Mouse (Mus musculus) liver, postnatal 0 days (tissue): Measurements from ENCODE around the gene Srbd1. TPM values are rescaled to one million over a fixed set of nuclear protein-coding genes. Genes with fewer than 3 reads are reported as not detected.

Experiments used
- ATAC-seq: fragments of 200-750 bp; cut with Nextera tagmentation; 2 replicates; pipeline ENCODE4 v1.8.0; 2017; ENCODE audit warnings: mild to moderate bottlenecking, moderate library complexity
- DNase-seq: peaks from one replicate; pipeline ENCODE4 v3.0.0-alpha.2; 2016
- H3K27ac ChIP-seq: fragments of 300-500 bp; sonication (generic); 2 replicates; pipeline ENCODE4 v1.5.1; 2014; ENCODE audit warnings: antibody characterized with exemption, moderate library complexity, mild to moderate bottlenecking, low read depth
- H3K27me3 ChIP-seq: fragments of 300-500 bp; sonication (generic); 2 replicates; pipeline ENCODE4 v1.6.1; 2014; ENCODE audit warnings: low read length, control low read depth, mixed read lengths; ENCODE audit not compliant: insufficient read depth
- H3K36me3 ChIP-seq: fragments of 300-500 bp; sonication (generic); replicated peaks from 2 replicates; pipeline ENCODE4 v1.6.1; 2014; ENCODE audit warnings: mild to moderate bottlenecking, control low read depth, low read length, moderate library complexity, mixed read lengths; ENCODE audit not compliant: insufficient read depth
- H3K4me1 ChIP-seq: fragments of 300-500 bp; sonication (generic); 2 replicates; pipeline ENCODE4 v1.6.1; 2014; ENCODE audit warnings: antibody characterized with exemption, mild to moderate bottlenecking, control low read depth; ENCODE audit not compliant: insufficient read depth
- H3K4me2 ChIP-seq: fragments of 300-500 bp; sonication (generic); 2 replicates; pipeline ENCODE4 v1.6.1; 2014; ENCODE audit warnings: low read depth, mild to moderate bottlenecking, low read length, moderate library complexity, mixed read lengths
- H3K4me3 ChIP-seq: fragments of 300-500 bp; sonication (generic); 2 replicates; pipeline ENCODE4 v1.5.1; 2014; ENCODE audit warnings: low read depth, low read length
- H3K9ac ChIP-seq: fragments of 300-500 bp; sonication (generic); replicated peaks from 2 replicates; pipeline ENCODE4 v1.6.1; 2014; ENCODE audit warnings: mild to moderate bottlenecking, moderate library complexity
- H3K9me3 ChIP-seq: fragments of 300-500 bp; sonication (generic); 2 replicates; pipeline ENCODE4 v1.6.1; 2016; ENCODE audit warnings: mild to moderate bottlenecking, control low read depth, low read length, mixed read lengths
- CTCF ChIP-seq: sonication (generic); IDR thresholded peaks from 2 replicates; pipeline ENCODE4 v1.5.1; 2016; ENCODE audit warnings: antibody characterized with exemption, low read depth
- EP300 ChIP-seq: IDR thresholded peaks from 2 replicates; pipeline ENCODE4 v1.6.1; 2016; ENCODE audit warnings: antibody characterized with exemption, low read depth, mild to moderate bottlenecking
- WGBS: fragments of 180-500 bp; shearing (Covaris S2); extraction: QIAGEN DNeasy Blood & Tissue Kit; methylation state at CpG from one replicate; pipeline ENCODE4 v1.1.7; 2014; ENCODE audit not compliant: insufficient replicate concordance; 5-methylcytosine and 5-hydroxymethylcytosine counted together
- polyA plus RNA-seq: library from polyadenylated mRNA; unstranded; fragments of >200 nt; fragmentation: Nextera tagmentation; extraction: Ambion mirVana; gene quantifications from 2 replicates; pipeline ENCODE4 v1.2.1, GENCODE M21; 2015

Srbd1 gene
- polyA plus RNA-seq, 1 experiment from 2014 or later: 3.9 TPM

DNA sequence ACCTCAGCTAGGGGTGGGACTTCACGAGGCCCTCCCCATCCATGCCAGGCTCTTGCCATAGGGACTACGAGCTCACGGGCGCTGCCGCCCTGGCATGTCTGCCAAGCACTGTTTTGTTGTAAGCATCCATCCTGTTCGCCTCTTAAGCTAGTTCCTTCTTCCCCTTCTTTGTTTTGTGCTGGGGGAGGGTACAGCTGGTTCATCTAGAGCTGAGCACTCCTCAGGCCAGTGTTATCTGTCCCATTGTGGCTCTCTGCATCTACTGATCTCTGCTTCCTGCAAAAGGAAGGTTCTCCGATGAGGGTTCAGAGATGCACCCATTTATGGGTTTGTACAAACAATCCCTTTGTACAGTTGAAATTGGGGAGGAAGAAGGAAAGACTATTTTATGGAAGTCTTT lies 31.7 kb upstream of the Srbd1 start:
- Histone ChIP-seq H3K27me3 (no peaks in the 10 kb centered on the region), H3K4me2 (no peak overlapping the region), H3K4me3 (no peak overlapping the region), H3K9me3 (no peaks in the 10 kb centered on the region), H3K9ac (no peak overlapping the region), H3K4me1 (no peaks in the 10 kb centered on the region), H3K27ac (no peak overlapping the region), H3K36me3 (no peaks in the 10 kb centered on the region)
- TF ChIP-seq EP300 (no peak), CTCF (no peak)
- ATAC-seq: no peak
- no peak for DNase-seq
- 55% methylated on average over 7 of the region's 7 CpGs for WGBS

DNA sequence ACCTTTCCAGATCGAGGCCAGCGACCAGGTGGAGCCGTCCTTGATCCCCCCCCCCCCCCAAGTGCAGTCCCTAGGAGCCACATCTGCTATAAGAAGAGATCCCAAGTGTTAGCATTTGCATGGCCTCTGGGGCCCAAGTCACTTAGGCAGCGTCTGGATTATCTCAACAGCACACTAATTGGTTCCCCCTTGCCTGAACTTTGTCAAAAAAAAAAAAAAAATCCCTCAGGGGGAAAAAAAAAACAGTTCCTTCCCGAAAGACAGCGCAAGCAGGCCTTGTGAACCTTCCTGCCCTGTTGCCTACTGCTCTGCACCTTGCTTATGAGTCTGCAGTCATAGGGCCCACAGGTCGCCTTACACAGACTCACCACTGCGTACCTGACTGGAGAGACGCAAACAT lies 30.5 kb upstream of the Srbd1 start:
- no peak overlapping the region for H3K4me2 ChIP-seq
- TF ChIP-seq CTCF (no peak), EP300 (no peak)
- no peak for DNase-seq
- no peak overlapping the region for H3K9ac ChIP-seq
- H3K4me3 ChIP-seq: no peak overlapping the region
- no peak overlapping the region for H3K27ac ChIP-seq
- no peaks in the 10 kb centered on the region; the same call in 1 of the 2 replicates for H3K36me3 ChIP-seq
- H3K9me3 ChIP-seq: no peaks in the 10 kb centered on the region
- H3K4me1 ChIP-seq: 0 out of 2 replicates have a peak, but pooled peaks cover 2% of the 10 kb centered on the region
- WGBS: 59% methylated on average over 9 of the region's 9 CpGs
- H3K27me3 ChIP-seq: no peaks in the 10 kb centered on the region
- ATAC-seq: no peak

DNA sequence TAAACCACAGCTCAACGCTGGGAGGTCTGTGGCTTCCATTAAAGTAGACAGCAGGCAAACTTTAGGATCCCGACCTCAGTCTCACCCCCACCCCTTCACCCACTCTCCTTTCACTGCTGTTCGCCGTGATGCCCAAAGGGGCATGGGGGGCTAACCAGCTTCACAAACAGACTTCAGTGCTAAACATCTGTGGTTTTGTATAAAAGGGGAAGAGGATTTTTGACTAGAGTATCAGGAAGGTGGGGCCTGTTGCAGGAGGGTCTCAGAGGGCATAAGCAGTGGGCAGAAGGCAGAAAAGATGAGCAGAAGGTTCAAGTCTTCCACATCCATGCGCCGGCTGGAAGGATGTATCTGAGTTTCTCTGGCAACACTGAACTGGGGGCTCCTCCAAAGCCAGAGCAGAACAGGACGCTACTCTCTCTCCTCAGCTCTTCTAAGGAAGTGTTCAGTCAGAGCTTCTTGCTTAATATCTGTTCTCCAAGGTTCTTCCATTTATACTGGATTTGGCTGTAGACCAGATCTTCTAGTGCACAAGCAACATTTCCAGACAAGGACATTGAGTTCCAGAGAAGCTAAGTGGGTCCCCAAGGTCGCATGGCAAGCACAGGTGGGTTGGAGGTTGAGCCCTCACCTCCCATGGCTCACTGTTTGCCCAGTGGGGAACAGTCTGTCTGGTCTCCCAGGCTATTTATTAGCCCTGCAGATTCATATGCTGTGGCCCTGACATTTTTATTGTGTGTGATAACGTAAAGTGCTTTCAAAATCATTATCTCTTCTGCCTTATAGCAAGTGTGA lies 25.4 kb upstream of the Srbd1 start:
- peak overlapping the region; percentile 98 for H3K4me2 ChIP-seq
- no peak for DNase-seq

DNA sequence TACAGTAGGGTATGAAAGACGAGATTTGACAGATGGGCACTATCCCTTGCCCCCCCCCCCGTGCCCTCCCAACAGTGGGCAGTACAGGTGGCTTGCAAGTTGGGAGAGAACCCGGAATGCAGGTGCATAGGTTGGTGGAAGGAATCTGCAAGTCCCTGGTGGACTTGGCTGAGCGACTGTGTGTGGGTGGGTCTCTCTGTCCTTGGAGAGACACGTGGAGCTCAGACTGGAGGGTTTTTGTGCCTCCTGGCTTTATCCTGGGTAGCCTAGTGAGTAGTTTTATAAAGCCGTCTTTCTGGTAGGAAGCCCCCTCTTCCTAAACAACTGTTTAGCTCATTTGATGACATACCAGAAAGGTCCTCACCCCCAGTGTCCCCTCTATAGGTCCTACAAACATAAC lies 24.1 kb upstream of the Srbd1 start:
- ATAC-seq (no peak), DNase-seq (no peak)
- Histone ChIP-seq H3K36me3 (no peaks in the 10 kb centered on the region; the same call in 1 of the 2 replicates), H3K4me2 (peak overlapping the region; percentile 98), H3K9me3 (no peaks in the 10 kb centered on the region), H3K4me1 (peaks cover 33% of the 10 kb centered on the region), H3K27ac (no peak overlapping the region), H3K27me3 (peaks cover 19% of the 10 kb centered on the region; the same call in 1 of the 2 replicates), H3K9ac (peak overlapping the region; percentile 95), H3K4me3 (peak overlapping the region; percentile 90)
- TF ChIP-seq CTCF (no peak), EP300 (no peak)
- WGBS: 28% methylated on average over 6 of the region's 6 CpGs

More for the DNA sequence above, 25.4 kb upstream of the Srbd1 start:
- Histone ChIP-seq H3K27me3 (peaks cover 19% of the 10 kb centered on the region; the same call in 1 of the 2 replicates), H3K9me3 (no peaks in the 10 kb centered on the region), H3K36me3 (no peaks in the 10 kb centered on the region; the same call in 1 of the 2 replicates), H3K9ac (no peak overlapping the region), H3K4me1 (peaks cover 25% of the 10 kb centered on the region), H3K27ac (no peak overlapping the region), H3K4me3 (no peak overlapping the region)
- WGBS: 52% methylated on average over 9 of the region's 9 CpGs
- no peak; the same call in 1 of the 2 replicates for TF ChIP-seq EP300
- no peak for TF ChIP-seq CTCF
- ATAC-seq: no peak

DNA sequence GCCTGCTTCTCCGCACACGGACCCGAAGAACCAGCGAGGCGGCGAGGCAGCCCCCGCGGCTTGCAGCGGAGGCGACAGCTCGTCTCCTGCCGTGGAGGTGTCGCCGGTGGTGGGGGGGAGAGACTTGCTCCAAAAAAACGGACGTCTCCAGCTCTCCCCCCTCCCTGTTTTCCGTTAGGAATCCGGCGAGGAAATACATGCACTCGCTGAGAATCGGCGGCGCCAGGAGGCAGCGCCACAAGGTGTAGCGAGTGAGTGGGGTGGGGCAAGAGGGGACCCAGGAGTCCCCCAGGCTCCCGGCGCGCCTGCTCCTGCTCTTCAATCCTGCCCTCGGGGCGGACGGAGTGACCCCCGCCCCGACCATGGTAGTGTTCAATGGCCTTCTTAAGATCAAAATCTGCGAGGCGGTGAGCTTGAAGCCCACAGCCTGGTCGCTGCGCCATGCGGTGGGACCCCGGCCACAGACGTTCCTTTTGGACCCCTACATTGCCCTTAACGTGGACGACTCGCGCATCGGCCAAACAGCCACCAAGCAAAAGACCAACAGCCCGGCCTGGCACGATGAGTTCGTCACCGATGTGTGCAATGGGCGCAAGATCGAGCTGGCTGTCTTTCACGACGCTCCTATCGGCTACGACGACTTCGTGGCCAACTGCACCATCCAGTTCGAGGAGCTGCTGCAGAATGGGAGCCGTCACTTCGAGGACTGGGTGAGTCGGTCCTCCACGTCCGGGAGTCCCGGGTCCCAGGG lies 23.4 kb upstream of the Srbd1 start:
- H3K9ac ChIP-seq: peak overlapping the region; percentile 95
- H3K27ac ChIP-seq: peak overlapping the region; percentile 98
- H3K9me3 ChIP-seq: no peaks in the 10 kb centered on the region
- H3K4me2 ChIP-seq: peak overlapping the region; percentile 98
- ATAC-seq (no peak), DNase-seq (peak; percentile 39)
- peaks cover 33% of the 10 kb centered on the region for H3K4me1 ChIP-seq
- no peaks in the 10 kb centered on the region; the same call in 1 of the 2 replicates for H3K36me3 ChIP-seq
- H3K27me3 ChIP-seq: peaks cover 19% of the 10 kb centered on the region; the same call in 1 of the 2 replicates
- TF ChIP-seq EP300: no peak
- 0 out of 2 replicates have a peak, but pooled peaks have one; percentile 6 for TF ChIP-seq CTCF
- peak overlapping the region; percentile 90 for H3K4me3 ChIP-seq
- WGBS: 1% methylated on average over 64 of the region's 64 CpGs
